Comparison of ENCODE assay signal across 27 mouse cellular contexts in genomic region chr17:32295160-32295559, GRCm38 (mm10).
"Had no signal": no experiment of that assay in that cellular context is flagged by ENCODE, and none has a peak within 500 bp of the region (broad histone marks: within the 10 kb centered on the region; RNA-seq: fewer than 3 reads in every experiment).

No protein-coding gene starts in this region.

- H3K27ac ChIP-seq: embryonic facial prominence, embryonic 10.5 days; embryonic facial prominence, embryonic 12.5 days; embryonic facial prominence, embryonic 13.5 days; embryonic facial prominence, embryonic 15.5 days; forebrain, embryonic 10.5 days; forebrain, embryonic 13.5 days; forebrain, embryonic 15.5 days; gastrocnemius, adult 2 months; heart, adult 2 months; heart, embryonic 10.5 days had no signal

- H3K9ac ChIP-seq: embryonic facial prominence, embryonic 12.5 days; embryonic facial prominence, embryonic 13.5 days; embryonic facial prominence, embryonic 15.5 days; forebrain, embryonic 13.5 days; forebrain, embryonic 15.5 days; forebrain, postnatal 0 days; heart, embryonic 12.5 days had no signal

- DNase-seq: cerebellum, adult 9-10 months; cerebellum, adult 9-11 months; cerebellum, postnatal 10 days; cerebellum, postnatal 14 days; cerebellum, postnatal 25 days; cerebellum, postnatal 36 days; embryo, embryonic 11 days; forebrain, postnatal 0 days; gastrocnemius, adult 2 months; gastrocnemius, postnatal 10 days; gastrocnemius, postnatal 14 days; gastrocnemius, postnatal 25 days; gastrocnemius, postnatal 36 days; heart, adult 2 months had no signal

- H3K4me3 ChIP-seq: embryonic facial prominence, embryonic 10.5 days; embryonic facial prominence, embryonic 12.5 days; embryonic facial prominence, embryonic 13.5 days; embryonic facial prominence, embryonic 15.5 days; erythroblast, embryonic 14.5 days; forebrain, embryonic 10.5 days; forebrain, embryonic 13.5 days; forebrain, embryonic 15.5 days; gastrocnemius, adult 2 months; heart, adult 2 months; heart, embryonic 10.5 days; heart, embryonic 12.5 days had no signal

- ATAC-seq: forebrain, embryonic 13.5 days; forebrain, embryonic 14.5 days; forebrain, embryonic 15.5 days; forebrain, embryonic 16.5 days; forebrain, postnatal 0 days had no signal

- H3K4me2 ChIP-seq: embryonic facial prominence, embryonic 12.5 days; embryonic facial prominence, embryonic 13.5 days; embryonic facial prominence, embryonic 15.5 days; forebrain, embryonic 13.5 days; forebrain, embryonic 15.5 days; heart, embryonic 11.5 days; heart, embryonic 12.5 days had no signal

- H3K36me3 ChIP-seq: embryonic facial prominence, embryonic 10.5 days; embryonic facial prominence, embryonic 12.5 days; embryonic facial prominence, embryonic 13.5 days; embryonic facial prominence, embryonic 15.5 days; forebrain, embryonic 10.5 days; forebrain, embryonic 15.5 days; heart, embryonic 10.5 days; heart, embryonic 12.5 days had no signal

- H3K9me3 ChIP-seq: embryonic facial prominence, embryonic 10.5 days; embryonic facial prominence, embryonic 12.5 days; embryonic facial prominence, embryonic 15.5 days; forebrain, embryonic 10.5 days; forebrain, embryonic 13.5 days; forebrain, embryonic 15.5 days; heart, embryonic 10.5 days; heart, embryonic 12.5 days had no signal

- H3K27me3 ChIP-seq: embryonic facial prominence, embryonic 12.5 days; embryonic facial prominence, embryonic 13.5 days; embryonic facial prominence, embryonic 15.5 days; forebrain, embryonic 13.5 days; forebrain, embryonic 15.5 days; heart, embryonic 12.5 days had no signal

- H3K4me1 ChIP-seq: embryonic facial prominence, embryonic 10.5 days; embryonic facial prominence, embryonic 12.5 days; embryonic facial prominence, embryonic 13.5 days; embryonic facial prominence, embryonic 15.5 days; forebrain, embryonic 10.5 days; forebrain, embryonic 13.5 days; forebrain, embryonic 15.5 days; heart, embryonic 10.5 days; heart, embryonic 12.5 days had no signal
